Mouse (Mus musculus) adrenal gland, adult (tissue): ENCODE results near the gene Aadac.
A peak's percentile ranks its signal among the peaks of the same experiment; 100 is the strongest.

Source experiments
- DNase-seq, 2 experiments: peaks; one replicate each; pipeline ENCODE4 v3.0.0; 2022 to 2023; ENCODE audit warnings: low spot score in 1 of 2; ENCODE audit not compliant: inconsistent age in 2 of 2

Gene Aadac

GRCm38 (mm10) chr3:60025417-60025816, at the start of gene Aadac:
Aadac (plus strand) TSS chr3:60025717.
- peak in 1 of 2 experiments; percentile 9 for DNase-seq

GRCm38 (mm10) chr3:60003622-60004021, 21.9 kb upstream of the Aadac start:
- no peak for DNase-seq

GRCm38 (mm10) chr3:60006443-60006842, 19.1 kb upstream of the Aadac start, which contains the start of gene Aadacl2:
Aadacl2 (plus strand) TSS chr3:60006743.
- no peak for DNase-seq

- DNase-seq: no peak
These were observed 6.0 kb downstream of the Aadac start for GRCm38 (mm10) chr3:60031511-60031910.

- no peak for DNase-seq
These were observed 20.9 kb downstream of the Aadac start for GRCm38 (mm10) chr3:60046221-60046913.

- no peak for DNase-seq
These were observed 27.9 kb downstream of the Aadac start for GRCm38 (mm10) chr3:60053231-60053927.

GRCm38 (mm10) chr3:60053931-60054330, 28.4 kb downstream of the Aadac start:
- no peak for DNase-seq

GRCm38 (mm10) chr3:60056451-60056850, 30.9 kb downstream of the Aadac start:
- peak in 1 of 2 experiments; percentile 29 for DNase-seq

GRCm38 (mm10) chr3:60057070-60057808, 31.7 kb downstream of the Aadac start:
- DNase-seq: peak in 1 of 2 experiments; percentile 15

- no peak for DNase-seq
These were observed 32.2 kb downstream of the Aadac start for GRCm38 (mm10) chr3:60057809-60058082.

- peak in 1 of 2 experiments; percentile 23 for DNase-seq
These were observed 53.4 kb downstream of the Aadac start for GRCm38 (mm10) chr3:60078883-60079415.

- peak in 1 of 2 experiments; percentile 26 for DNase-seq
These were observed 55.1 kb downstream of the Aadac start for GRCm38 (mm10) chr3:60080572-60080971.

GRCm38 (mm10) chr3:60081648-60082047, 56.1 kb downstream of the Aadac start, which contains the start of gene Sucnr1:
Sucnr1 (plus strand) TSS chr3:60081869.
- DNase-seq: peak in 1 of 2 experiments; percentile 36

GRCm38 (mm10) chr3:60082746-60083145, 57.2 kb downstream of the Aadac start:
- no peak for DNase-seq

GRCm38 (mm10) chr3:60085729-60086128, 60.2 kb downstream of the Aadac start:
- DNase-seq: no peak
